Mouse (Mus musculus) kidney, postnatal 0 days (tissue): ENCODE measurements at regions not wholly inside any gene's neighbourhood (a gene's known extent, or its start where the extent isn't known, plus 50 kb on each side); places are given as distances from the start of the nearest gene placed in this dataset.

Experiments
- ATAC-seq: fragments of 200-750 bp; cut with Nextera tagmentation; replicated peaks from 2 replicates; pipeline ENCODE4 v1.8.0; 2017; ENCODE audit warnings: low read depth, moderate number of reproducible peaks, moderate TSS enrichment, moderate library complexity; ENCODE audit not compliant: low FRiP score
- DNase-seq: peaks from one replicate; pipeline ENCODE4 v3.0.0-alpha.2; 2016; ENCODE audit warnings: low spot score
- H3K27ac ChIP-seq: fragments of 300-500 bp; sonication (generic); 2 replicates; pipeline ENCODE4 v1.5.1; 2014; ENCODE audit warnings: mild to moderate bottlenecking
- H3K27me3 ChIP-seq: fragments of 300-500 bp; sonication (generic); 2 replicates; pipeline ENCODE4 v1.6.1; 2014; ENCODE audit warnings: low read length, mixed read lengths; ENCODE audit not compliant: insufficient read depth
- H3K36me3 ChIP-seq: fragments of 300-500 bp; sonication (generic); 2 replicates; pipeline ENCODE4 v1.6.1; 2014; ENCODE audit warnings: low read length, mixed read lengths; ENCODE audit not compliant: insufficient read depth
- H3K4me1 ChIP-seq: fragments of 300-500 bp; sonication (generic); replicated peaks from 2 replicates; pipeline ENCODE4 v1.6.1; 2014; ENCODE audit warnings: antibody characterized with exemption, low read length, mixed read lengths; ENCODE audit not compliant: insufficient read depth
- H3K4me2 ChIP-seq: fragments of 300-500 bp; sonication (generic); 2 replicates; pipeline ENCODE4 v1.6.1; 2014; ENCODE audit warnings: mild to moderate bottlenecking, low read length, moderate library complexity, mixed read lengths
- H3K4me3 ChIP-seq: fragments of 300-500 bp; sonication (generic); replicated peaks from 2 replicates; pipeline ENCODE4 v1.5.1; 2014; ENCODE audit warnings: low read depth, low read length
- H3K9ac ChIP-seq: fragments of 300-500 bp; sonication (generic); 2 replicates; pipeline ENCODE4 v1.6.1; 2014; ENCODE audit warnings: low read depth, low read length
- H3K9me3 ChIP-seq: fragments of 300-500 bp; sonication (generic); replicated peaks from 2 replicates; pipeline ENCODE4 v1.6.1; 2016; ENCODE audit warnings: low read length, inconsistent platforms, mixed read lengths
- CTCF ChIP-seq: IDR thresholded peaks from 2 replicates; pipeline ENCODE4 v1.5.1; 2016; ENCODE audit warnings: antibody characterized with exemption, low read depth, mild to moderate bottlenecking, moderate library complexity
- WGBS: fragments of 180-500 bp; shearing (Covaris S2); extraction: QIAGEN DNeasy Blood & Tissue Kit; methylation state at CpG from one replicate; pipeline ENCODE4 v1.1.7; 2014; 5-methylcytosine and 5-hydroxymethylcytosine counted together

GRCm38 (mm10) chr8:46934254-46934653 lies 52.4 kb upstream of the Enpp6 start:
- no peak overlapping the region for H3K4me2 ChIP-seq
- no peaks in the 10 kb centered on the region for H3K36me3 ChIP-seq
- DNase-seq = no peak
- TF ChIP-seq CTCF = no peak
- ATAC-seq = no peak
- H3K27me3 ChIP-seq = no peaks in the 10 kb centered on the region
- no peak overlapping the region for H3K27ac ChIP-seq
- no peak overlapping the region for H3K4me3 ChIP-seq
- no peak overlapping the region for H3K9ac ChIP-seq
- H3K4me1 ChIP-seq = no peaks in the 10 kb centered on the region
- H3K9me3 ChIP-seq = no peaks in the 10 kb centered on the region
- 63% methylated on average over 9 of the region's 9 CpGs for WGBS

GRCm38 (mm10) chr8:46934898-46935297 lies 51.8 kb upstream of the Enpp6 start:
- DNase-seq (peak; percentile 80), ATAC-seq (0 out of 2 replicates have a peak, but pooled peaks have one; percentile 66)
- TF ChIP-seq CTCF = peak; percentile 86
- 32% methylated on average over 9 of the region's 9 CpGs for WGBS
- H3K27ac ChIP-seq = no peak overlapping the region
- H3K27me3 ChIP-seq = no peaks in the 10 kb centered on the region
- no peaks in the 10 kb centered on the region for H3K9me3 ChIP-seq
- no peaks in the 10 kb centered on the region for H3K36me3 ChIP-seq
- no peak overlapping the region for H3K4me3 ChIP-seq
- no peak overlapping the region for H3K9ac ChIP-seq
- H3K4me1 ChIP-seq = no peaks in the 10 kb centered on the region
- no peak overlapping the region for H3K4me2 ChIP-seq

- peak; percentile 72 for TF ChIP-seq CTCF
- 21% methylated on average over 8 of the region's 8 CpGs for WGBS
- Histone ChIP-seq H3K4me2 (no peak overlapping the region), H3K27ac (no peak overlapping the region), H3K9ac (0 out of 2 replicates have a peak overlapping the region, but pooled peaks have one; percentile 35), H3K9me3 (no peaks in the 10 kb centered on the region), H3K27me3 (no peaks in the 10 kb centered on the region), H3K4me3 (no peak overlapping the region), H3K4me1 (no peaks in the 10 kb centered on the region; the same call in 1 of the 2 replicates), H3K36me3 (no peaks in the 10 kb centered on the region)
- DNase-seq (peak; percentile 68), ATAC-seq (no peak)
Observed at GRCm38 (mm10) chr8:46936039-46936438, 50.6 kb upstream of the Enpp6 start.
